Mouse (Mus musculus): ENCODE measurements around the gene Skint11.
"Not testable (repeated sequence)": the region's sequence is repeated elsewhere in the genome, so short reads cannot be mapped to it uniquely, and the experiment has no call there.

Skint11 gene

GRCm38 (mm10) chr4:114163084-114163483, at the start of gene Skint11:
Skint11 (plus strand) TSS chr4:114163384.
- DNase-seq (ENCODE audit: low spot score): no peak

GRCm38 (mm10) chr4:114161149-114161548, 2.0 kb upstream of the Skint11 start:
- DNase-seq (ENCODE audit: low spot score): no peak

GRCm38 (mm10) chr4:114172898-114173297, 9.7 kb downstream of the Skint11 start:
- DNase-seq (ENCODE audit: low spot score): not testable (repeated sequence)

GRCm38 (mm10) chr4:114256906-114257305, 93.7 kb downstream of the Skint11 start:
- not testable (repeated sequence) for DNase-seq (ENCODE audit: low spot score)

Measured in urinary bladder, postnatal 10 days (tissue).